Mouse (Mus musculus): ENCODE data around the gene Ninj2.

GRCm38 (mm10) chr6:120062934-120063333 is 30.2 kb upstream of the Ninj2 start:
- TF ChIP-seq CTCF (IDR thresholded peaks at IDR 0.05; ENCODE audit: low read depth, low read length) (no peak), POLR2A (IDR thresholded peaks at IDR 0.05; ENCODE audit: borderline replicate concordance, low read depth, low read length) (no peak)
